Mouse (Mus musculus): ENCODE measurements at regions not wholly inside any gene's neighbourhood (a gene's known extent, or its start where the extent isn't known, plus 50 kb on each side); places are given as distances from the start of the nearest gene placed in this dataset.
"Not testable (repeated sequence)": the region's sequence is repeated elsewhere in the genome, so short reads cannot be mapped to it uniquely, and the experiment has no call there.

- TF ChIP-seq CTCF (IDR thresholded peaks at IDR 0.05; ENCODE audit: extremely low read depth, insufficient read length, insufficient replicate concordance, low read depth, low read length); POLR2A (IDR thresholded peaks at IDR 0.05; ENCODE audit: low read depth, low read length): not testable (repeated sequence)
Measured at GRCm38 (mm10) chr10:96289005-96289404, 152.6 kb downstream of the Gm5426 start.
